In the genomic region with DNA sequence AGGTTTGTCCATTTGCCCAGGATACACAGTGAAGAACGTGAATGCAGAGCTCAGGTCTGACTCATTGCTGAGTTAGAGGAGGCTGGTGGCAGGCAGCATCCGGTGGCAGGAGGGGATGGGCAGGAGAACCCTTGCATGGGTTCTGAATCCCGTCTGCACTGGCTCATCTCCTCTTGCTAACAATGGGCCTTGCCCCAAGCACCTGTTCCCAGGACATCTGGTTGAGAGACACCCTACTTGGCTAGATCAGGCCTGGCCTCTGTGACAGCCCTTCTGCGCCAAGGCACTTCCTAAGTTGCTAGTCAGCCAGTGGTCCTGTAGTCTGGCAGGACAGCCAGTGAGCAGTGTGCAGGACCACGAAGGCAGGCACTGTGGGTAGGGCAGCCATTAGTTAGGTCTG, we compare ENCODE assay signal across 26 mouse cellular contexts. TPM values are rescaled to one million over a fixed set of nuclear protein-coding genes. Genes with fewer than 3 reads are reported as not detected.
DNase-seq lines count a peak whose midpoint lies in the region; ATAC-seq and TF ChIP-seq lines count a peak whose summit lies in the region.
"Had no signal": no experiment of that assay in that cellular context is flagged by ENCODE, and none has a peak within 500 bp of the region (broad histone marks: within the 10 kb centered on the region; RNA-seq: fewer than 3 reads in every experiment).

No protein-coding gene starts in this region.

- intact Hi-C loops in left cerebral cortex, adult 2 months (cut with DNase I) = no loop called here

- H3K79me2 ChIP-seq in myocyte (ENCODE audit: control insufficient read depth, insufficient read depth) = no peaks in the 10 kb centered on the region

- peak; percentile 20 for DNase-seq in gastrocnemius, postnatal 25 days
- no peak for DNase-seq in gastrocnemius, postnatal 10 days
- DNase-seq in 3T3-L1 (ENCODE audit: low read depth, low spot score) = peak; percentile 43
- DNase-seq in ovary, postnatal 14 days (ENCODE audit: low spot score) = no peak
- DNase-seq in left cerebral cortex, adult 2 months (ENCODE audit: extremely low spot score in 1 of 2, low spot score in 2 of 2) = no peak
- DNase-seq: adrenal gland, adult 2 months; cerebellum, adult 11-12 months; heart, adult 18-20 months; heart, postnatal 14 days; kidney, adult 2 months; kidney, postnatal 10 days; liver; lung, postnatal 36 days; thymus, postnatal 36 days had no signal

- H3K27me3 ChIP-seq in myocyte (ENCODE audit: control insufficient read depth, insufficient read depth, insufficient read length) = peaks cover 25% of the 10 kb centered on the region
- H3K27me3 ChIP-seq: liver, embryonic 15.5 days; lung, embryonic 15.5 days; Patski; stomach, embryonic 15.5 days had no signal

- peak; percentile 36 for ATAC-seq in CD4-positive, CD25-positive, alpha-beta regulatory T cell, adult 4 months
- ATAC-seq: midbrain, embryonic 16.5 days; Patski had no signal

- no peaks in the 10 kb centered on the region for H3K36me3 ChIP-seq in myocyte (ENCODE audit: control insufficient read depth, insufficient read depth)
- H3K36me3 ChIP-seq: forebrain, embryonic 10.5 days; heart, embryonic 13.5 days; hindbrain, embryonic 12.5 days; limb, embryonic 10.5 days; liver, embryonic 15.5 days; lung, embryonic 15.5 days; stomach, embryonic 15.5 days had no signal

- no peak for TF ChIP-seq CTCF in left cerebral cortex, adult 2 months (IDR thresholded peaks at IDR 0.05)

- peak overlapping the region; percentile 3 for H3K4me2 ChIP-seq in myocyte (ENCODE audit: low read depth)
- H3K4me2 ChIP-seq: heart, embryonic 13.5 days; hindbrain, embryonic 12.5 days; liver, embryonic 15.5 days; lung, embryonic 15.5 days; stomach, embryonic 15.5 days had no signal

- no peak overlapping the region for H3ac ChIP-seq in myocyte (ENCODE audit: control insufficient read depth, insufficient read length)

- TF ChIP-seq POLR2A in myocyte (IDR thresholded peaks at IDR 0.05; ENCODE audit: insufficient read length, low read depth) = no peak

- H3K4me3 ChIP-seq in myocyte = no peak overlapping the region
- no peak overlapping the region for H3K4me3 ChIP-seq in left cerebral cortex, adult 2 months
- H3K4me3 ChIP-seq: forebrain, embryonic 10.5 days; heart, embryonic 13.5 days; hindbrain, embryonic 12.5 days; limb, embryonic 10.5 days; liver, embryonic 15.5 days; lung, embryonic 15.5 days; stomach, embryonic 15.5 days had no signal

- H3K27ac ChIP-seq in left cerebral cortex, adult 2 months = no peak overlapping the region
- H3K27ac ChIP-seq: forebrain, embryonic 10.5 days; heart, embryonic 13.5 days; hindbrain, embryonic 12.5 days; limb, embryonic 10.5 days; liver, embryonic 15.5 days; lung, embryonic 15.5 days; stomach, embryonic 15.5 days had no signal

TF ChIP-seq in myocyte, 11 proteins besides CTCF, POLR2A, EP300 and RAD21:
- TF ChIP-seq POLR2AphosphoS2 (IDR thresholded peaks at IDR 0.05; ENCODE audit: insufficient read length, low read depth) (no peak), CEBPB (IDR thresholded peaks at IDR 0.05; ENCODE audit: insufficient read depth, poor library complexity, severe bottlenecking) (no peak), MYOD1 (IDR thresholded peaks at IDR 0.05; ENCODE audit: control insufficient read depth in 1 of 3, insufficient read length in 2 of 3, low read depth in 2 of 3) (peak; percentile 76 to 99 (median 96)), TCF12 (IDR thresholded peaks at IDR 0.05; ENCODE audit: insufficient read depth, poor library complexity, severe bottlenecking) (peak; percentile 75), TCF3 (IDR thresholded peaks at IDR 0.05; ENCODE audit: insufficient read length, low read depth) (peak; percentile 59), MAX (IDR thresholded peaks at IDR 0.05; ENCODE audit: low read depth) (no peak), MYOG (IDR thresholded peaks at IDR 0.05; ENCODE audit: control insufficient read depth in 1 of 3, insufficient read depth in 1 of 3, insufficient read length in 2 of 3, low read depth in 2 of 3) (peak; percentile 84 to 95 (median 86))
TF ChIP-seq in myocyte: peak in this region for 4.

RNA-seq across cellular contexts. Expression of a gene that starts 11.0 kb away (rescaled TPM):
- not detected for total RNA-seq in gastrocnemius, postnatal 25 days (2021)
- under 1 TPM in 1 of 2 experiments, not detected in 1; 0.38 TPM for total RNA-seq in gastrocnemius, postnatal 10 days (2021)
- not detected for polyA plus RNA-seq in CD4-positive, CD25-positive, alpha-beta regulatory T cell, adult 4 months (2017; shearing (Covaris generic))
- polyA plus RNA-seq in myocyte (2012; fragmentation: generic; extraction: Trizol) = 0.08 TPM
- under 1 TPM in 1 of 2 experiments, not detected in 1; 0.87 TPM for total RNA-seq in left cerebral cortex, adult 2 months (2021)
- total RNA-seq: heart, adult 18-20 months; heart, postnatal 14 days; layer of hippocampus, postnatal 14 days had no signal

RNA-seq across cellular contexts. Expression of a gene that starts 15.6 kb away (rescaled TPM):
- not detected for total RNA-seq in gastrocnemius, postnatal 25 days (2021)
- total RNA-seq in gastrocnemius, postnatal 10 days (2021) = under 1 TPM in 1 of 2 experiments, not detected in 1; 0.18 TPM
- polyA plus RNA-seq in CD4-positive, CD25-positive, alpha-beta regulatory T cell, adult 4 months (2017; shearing (Covaris generic)) = 100 to 1,000 TPM; 529 to 771 TPM
- 0.67 TPM for polyA plus RNA-seq in myocyte (2012; fragmentation: generic; extraction: Trizol)
- under 1 TPM in 1 of 2 experiments, not detected in 1; 0.07 TPM for total RNA-seq in left cerebral cortex, adult 2 months (2021)
- polyA plus RNA-seq: forebrain, embryonic 10.5 days; limb, embryonic 10.5 days had no signal

RNA-seq across cellular contexts. Expression of a gene that starts 51.1 kb away (rescaled TPM):
- 10 to 100 TPM; 15.8 to 22.8 TPM for total RNA-seq in gastrocnemius, postnatal 25 days (2021)
- 10 to 100 TPM; 48.7 to 62.2 TPM for total RNA-seq in gastrocnemius, postnatal 10 days (2021)
- 1 to 10 TPM; 5.1 to 5.5 TPM for polyA plus RNA-seq in CD4-positive, CD25-positive, alpha-beta regulatory T cell, adult 4 months (2017; shearing (Covaris generic))
- 161 TPM for polyA plus RNA-seq in myocyte (2012; fragmentation: generic; extraction: Trizol)
- 100 to 1,000 TPM; 334 to 335 TPM for total RNA-seq in left cerebral cortex, adult 2 months (2021)

RNA-seq across cellular contexts. Expression of a gene that starts 51.7 kb away (rescaled TPM):
- 10 to 100 TPM; 16.4 to 16.8 TPM for total RNA-seq in gastrocnemius, postnatal 25 days (2021)
- 10 to 100 TPM; 53.5 to 58.3 TPM for total RNA-seq in gastrocnemius, postnatal 10 days (2021)
- polyA plus RNA-seq in CD4-positive, CD25-positive, alpha-beta regulatory T cell, adult 4 months (2017; shearing (Covaris generic)) = 10 to 100 TPM; 10.2 to 14.3 TPM
- polyA plus RNA-seq in myocyte (2012; fragmentation: generic; extraction: Trizol) = 66.2 TPM
- total RNA-seq in left cerebral cortex, adult 2 months (2021) = 1 to 10 TPM; 1.3 to 1.6 TPM

Comparison
In these comparisons a context has a peak if more than half of its experiments do, and no peak if none do; other contexts are left out.
1. DNase-seq: peak in gastrocnemius, postnatal 25 days (single experiment) and 3T3-L1 (single experiment); none in gastrocnemius, postnatal 10 days (single experiment), ovary, postnatal 14 days (single experiment) and left cerebral cortex, adult 2 months (0 of 2).
2. RNA of a gene that starts 51.1 kb away (total RNA-seq): 334 to 335 TPM in left cerebral cortex, adult 2 months; 48.7 to 62.2 TPM in gastrocnemius, postnatal 10 days and 15.8 to 22.8 TPM in gastrocnemius, postnatal 25 days; every median in the first group is over 4 times any median in the second.